Mouse (Mus musculus) ES-E14 (cell line): ENCODE data around the gene Gm49384.

Source experiments
- CHD2 ChIP-seq: IDR thresholded peaks from 2 replicates; pipeline ENCODE4 v1.6.1; 2014; ENCODE audit warnings: mild to moderate bottlenecking, low read depth, low read length, inconsistent platforms
- HCFC1 ChIP-seq: IDR thresholded peaks from 2 replicates; pipeline ENCODE4 v1.6.1; 2012; ENCODE audit warnings: low read length, inconsistent platforms, borderline replicate concordance; ENCODE audit not compliant: insufficient read depth
- ZC3H11A ChIP-seq: IDR thresholded peaks from 2 replicates; pipeline ENCODE4 v1.6.1; 2012; ENCODE audit warnings: low read depth, mild to moderate bottlenecking, inconsistent platforms, low read length, borderline replicate concordance

DNA sequence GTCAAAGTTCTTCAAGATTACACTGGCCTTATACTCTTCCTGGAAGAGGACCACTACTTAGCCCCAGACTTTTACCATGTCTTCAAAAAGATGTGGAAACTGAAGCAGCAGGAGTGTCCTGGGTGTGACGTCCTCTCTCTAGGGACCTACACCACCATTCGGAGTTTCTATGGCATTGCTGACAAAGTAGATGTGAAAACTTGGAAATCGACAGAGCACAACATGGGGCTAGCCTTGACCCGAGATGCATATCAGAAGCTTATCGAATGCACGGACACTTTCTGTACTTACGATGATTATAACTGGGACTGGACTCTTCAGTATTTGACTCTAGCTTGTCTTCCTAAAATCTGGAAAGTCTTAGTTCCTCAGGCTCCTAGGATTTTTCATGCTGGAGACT, 18.7 kb downstream of the Gm49384 start:
- no peak for TF ChIP-seq CHD2
- TF ChIP-seq ZC3H11A = no peak
- no peak for TF ChIP-seq HCFC1
